25 mouse cellular contexts compared by ENCODE assay signal in genomic region chr1:43486956-43487722, GRCm38 (mm10). TPM values are rescaled to one million over a fixed set of nuclear protein-coding genes. Genes with fewer than 3 reads are reported as not detected.
DNase-seq lines count a peak whose midpoint lies in the region; ATAC-seq and TF ChIP-seq lines count a peak whose summit lies in the region.
"Had no signal": no experiment of that assay in that cellular context is flagged by ENCODE, and none has a peak within 500 bp of the region (broad histone marks: within the 10 kb centered on the region; RNA-seq: fewer than 3 reads in every experiment).

No protein-coding gene starts in this region.

- H3K9me3 ChIP-seq in hindbrain, embryonic 12.5 days (replicated peaks): no peaks in the 10 kb centered on the region
- no peaks in the 10 kb centered on the region for H3K9me3 ChIP-seq in hindbrain, embryonic 13.5 days
- H3K9me3 ChIP-seq in neural tube, embryonic 12.5 days: no peaks in the 10 kb centered on the region
- no peaks in the 10 kb centered on the region for H3K9me3 ChIP-seq in neural tube, embryonic 15.5 days (replicated peaks)
- H3K9me3 ChIP-seq: limb, embryonic 12.5 days; lung, embryonic 15.5 days had no signal

- H3K27me3 ChIP-seq in hindbrain, embryonic 12.5 days: no peaks in the 10 kb centered on the region
- H3K27me3 ChIP-seq in hindbrain, embryonic 13.5 days: no peaks in the 10 kb centered on the region
- no peaks in the 10 kb centered on the region for H3K27me3 ChIP-seq in neural tube, embryonic 12.5 days (replicated peaks)
- no peaks in the 10 kb centered on the region for H3K27me3 ChIP-seq in neural tube, embryonic 15.5 days (replicated peaks)
- H3K27me3 ChIP-seq: limb, embryonic 12.5 days; lung, embryonic 15.5 days had no signal

- DNase-seq in layer of hippocampus, adult 2 months (ENCODE audit: low spot score in 2 of 2): no peak
- no peak for DNase-seq in layer of hippocampus, adult 9-10 months (ENCODE audit: low spot score)
- no peak for DNase-seq in thymus, postnatal 10 days (ENCODE audit: low spot score in 2 of 2)
- DNase-seq: adrenal gland, postnatal 14 days; cerebellum, adult 11 months; cerebellum, adult 9-10 months; gastrocnemius, postnatal 10 days; heart, postnatal 14 days; kidney, adult 8-10 months; right cerebral cortex, postnatal 25 days; spleen, adult 18-20 months; thymus, postnatal 36 days had no signal

- WGBS in hindbrain, embryonic 12.5 days: 46% methylated on average over 3 of the region's 3 CpGs
- WGBS in hindbrain, embryonic 13.5 days: 27% methylated on average over 3 of the region's 3 CpGs
- WGBS in neural tube, embryonic 12.5 days: 21% methylated on average over 3 of the region's 3 CpGs
- 23% methylated on average over 3 of the region's 3 CpGs for WGBS in neural tube, embryonic 15.5 days

- no peak overlapping the region for H3K4me2 ChIP-seq in hindbrain, embryonic 12.5 days (replicated peaks)
- H3K4me2 ChIP-seq in hindbrain, embryonic 13.5 days: no peak overlapping the region
- no peak overlapping the region for H3K4me2 ChIP-seq in neural tube, embryonic 12.5 days (replicated peaks)
- no peak overlapping the region for H3K4me2 ChIP-seq in neural tube, embryonic 15.5 days
- H3K4me2 ChIP-seq: limb, embryonic 12.5 days; lung, embryonic 15.5 days; midbrain, embryonic 11.5 days had no signal

- no peak overlapping the region for H3K9ac ChIP-seq in hindbrain, embryonic 12.5 days
- H3K9ac ChIP-seq in hindbrain, embryonic 13.5 days: no peak overlapping the region
- no peak overlapping the region for H3K9ac ChIP-seq in neural tube, embryonic 12.5 days
- H3K9ac ChIP-seq in neural tube, embryonic 15.5 days (replicated peaks): no peak overlapping the region
- H3K9ac ChIP-seq: limb, embryonic 12.5 days; liver, embryonic 14.5 days; lung, embryonic 15.5 days had no signal

- no peak overlapping the region for H3K27ac ChIP-seq in hindbrain, embryonic 12.5 days
- H3K27ac ChIP-seq in hindbrain, embryonic 13.5 days: no peak overlapping the region
- H3K27ac ChIP-seq in layer of hippocampus, adult 2 months: peak overlapping the region; percentile 73; the same call in 1 of the 2 replicates
- no peak overlapping the region for H3K27ac ChIP-seq in neural tube, embryonic 12.5 days
- H3K27ac ChIP-seq in neural tube, embryonic 15.5 days (replicated peaks): no peak overlapping the region
- H3K27ac ChIP-seq: left cerebral cortex, adult 2 months; limb, embryonic 12.5 days; liver, embryonic 14.5 days; lung, embryonic 15.5 days had no signal

- 0 out of 2 replicates have a peak, but pooled peaks have one; percentile 24 for ATAC-seq in hindbrain, embryonic 12.5 days (ENCODE audit: low FRiP score)
- no peak for ATAC-seq in hindbrain, embryonic 13.5 days (ENCODE audit: low FRiP score)
- ATAC-seq in neural tube, embryonic 12.5 days (ENCODE audit: low FRiP score, low read depth): 0 out of 2 replicates have a peak, but pooled peaks have one; percentile 5
- no peak for ATAC-seq in neural tube, embryonic 15.5 days (ENCODE audit: low FRiP score)
- ATAC-seq: CD4-positive, CD25-positive, alpha-beta regulatory T cell, adult 4 months; forebrain, embryonic 16.5 days; midbrain, embryonic 16.5 days had no signal

- no peak overlapping the region for H3K4me3 ChIP-seq in hindbrain, embryonic 12.5 days
- H3K4me3 ChIP-seq in hindbrain, embryonic 13.5 days: no peak overlapping the region
- H3K4me3 ChIP-seq in layer of hippocampus, adult 2 months: no peak overlapping the region
- H3K4me3 ChIP-seq in neural tube, embryonic 12.5 days: no peak overlapping the region
- no peak overlapping the region for H3K4me3 ChIP-seq in neural tube, embryonic 15.5 days (replicated peaks)
- H3K4me3 ChIP-seq: erythroblast, embryonic 14.5 days; left cerebral cortex, adult 2 months; limb, embryonic 12.5 days; lung, embryonic 15.5 days had no signal

- TF ChIP-seq CTCF in layer of hippocampus, adult 2 months (conservative IDR thresholded peaks at IDR 0.05): no peak

- H3K36me3 ChIP-seq in hindbrain, embryonic 12.5 days: no peaks in the 10 kb centered on the region
- no peaks in the 10 kb centered on the region for H3K36me3 ChIP-seq in hindbrain, embryonic 13.5 days
- no peaks in the 10 kb centered on the region for H3K36me3 ChIP-seq in neural tube, embryonic 12.5 days
- no peaks in the 10 kb centered on the region for H3K36me3 ChIP-seq in neural tube, embryonic 15.5 days
- H3K36me3 ChIP-seq: limb, embryonic 12.5 days; lung, embryonic 15.5 days had no signal

- H3K4me1 ChIP-seq in hindbrain, embryonic 12.5 days: peaks cover 43% of the 10 kb centered on the region
- peaks cover 46% of the 10 kb centered on the region for H3K4me1 ChIP-seq in hindbrain, embryonic 13.5 days (replicated peaks)
- H3K4me1 ChIP-seq in neural tube, embryonic 12.5 days: peaks cover 40% of the 10 kb centered on the region
- H3K4me1 ChIP-seq in neural tube, embryonic 15.5 days: peaks cover 18% of the 10 kb centered on the region

RNA-seq across cellular contexts. Expression of gene Nck2, which starts 42.8 kb away (rescaled TPM):
- 53.8 and 54.4 TPM in 2 replicates for polyA plus RNA-seq in hindbrain, embryonic 12.5 days (2016; fragmentation: Nextera tagmentation; extraction: Ambion mirVana)
- 37.1 and 42.7 TPM in 2 replicates for polyA plus RNA-seq in hindbrain, embryonic 13.5 days (2015; fragmentation: Nextera tagmentation; extraction: Ambion mirVana)
- 10 to 100 TPM; 55.6 to 56.3 TPM for total RNA-seq in layer of hippocampus, adult 2 months (2021)
- polyA plus RNA-seq in neural tube, embryonic 12.5 days (2016; fragmentation: Nextera tagmentation; extraction: Ambion mirVana): 47.1 and 48.7 TPM in 2 replicates
- polyA plus RNA-seq in neural tube, embryonic 15.5 days (2015; fragmentation: Nextera tagmentation; extraction: Ambion mirVana): 31.0 and 36.6 TPM in 2 replicates

Comparison
In these comparisons a context has a peak if more than half of its experiments do, and no peak if none do; other contexts are left out.
1. ATAC-seq: peak in hindbrain, embryonic 12.5 days (single experiment) and neural tube, embryonic 12.5 days (single experiment); none in hindbrain, embryonic 13.5 days (single experiment) and neural tube, embryonic 15.5 days (single experiment).